ENCODE assay signal across 9 mouse cellular contexts in genomic region chr10:95394819-95395812, GRCm38 (mm10). TPM values are rescaled to one million over a fixed set of nuclear protein-coding genes. Genes with fewer than 3 reads are reported as not detected.
A peak's percentile ranks its signal among the peaks of the same experiment; 100 is the strongest.
DNase-seq lines count a peak whose midpoint lies in the region; ATAC-seq and TF ChIP-seq lines count a peak whose summit lies in the region.
"Had no signal": no experiment of that assay in that cellular context is flagged by ENCODE, and none has a peak within 500 bp of the region (broad histone marks: within the 10 kb centered on the region; RNA-seq: fewer than 3 reads in every experiment).

No protein-coding gene starts in this region.

- no peak for TF ChIP-seq POLR2A in small intestine, adult 2 months (IDR thresholded peaks at IDR 0.05; ENCODE audit: low read depth, low read length)

- WGBS in midbrain, embryonic 16.5 days = 56% methylated on average over 25 of the region's 25 CpGs
- 60% methylated on average over 25 of the region's 25 CpGs for WGBS in midbrain, embryonic 10.5 days
- WGBS in small intestine, adult 2 months = 21% methylated on average over 25 of the region's 25 CpGs
- WGBS in forebrain, embryonic 14.5 days = 62% methylated on average over 25 of the region's 25 CpGs

- no peak for ATAC-seq in midbrain, embryonic 16.5 days
- ATAC-seq in forebrain, embryonic 14.5 days = no peak

- TF ChIP-seq CTCF in small intestine, adult 2 months (IDR thresholded peaks at IDR 0.05; ENCODE audit: extremely low read depth, insufficient read length, insufficient replicate concordance, low read depth, low read length) = no peak

- peak; percentile 22 to 84 for DNase-seq in adrenal gland, adult (ENCODE audit: inconsistent age in 2 of 2, low spot score in 1 of 2)
- DNase-seq in adrenal gland, postnatal 14 days = no peak
- no peak for DNase-seq in midbrain, embryonic 10.5 days (ENCODE audit: low spot score)
- peak; percentile 12 to 34 for DNase-seq in kidney, postnatal 36 days
- no peak for DNase-seq in forebrain, embryonic 14.5 days (ENCODE audit: low spot score)
- DNase-seq in Muller cell, postnatal 12 days (ENCODE audit: inconsistent ontology term) = no peak
- DNase-seq: cerebellum, adult 11 months had no signal

- no peak overlapping the region for H3K27ac ChIP-seq in midbrain, embryonic 16.5 days (ENCODE audit: low read length)
- no peak overlapping the region for H3K27ac ChIP-seq in midbrain, embryonic 10.5 days (replicated peaks)
- peak overlapping the region; percentile 47 for H3K27ac ChIP-seq in small intestine, adult 2 months (ENCODE audit: insufficient read depth, low read depth, low read length)
- no peak overlapping the region for H3K27ac ChIP-seq in forebrain, embryonic 14.5 days (ENCODE audit: low read depth, low read length)

- H3K4me3 ChIP-seq in midbrain, embryonic 16.5 days (ENCODE audit: low read depth, low read length) = no peak overlapping the region
- H3K4me3 ChIP-seq in midbrain, embryonic 10.5 days = no peak overlapping the region
- H3K4me3 ChIP-seq in small intestine, adult 2 months (ENCODE audit: low read depth, low read length) = peak overlapping the region; percentile 58
- H3K4me3 ChIP-seq in forebrain, embryonic 14.5 days (ENCODE audit: low read depth, low read length) = no peak overlapping the region

- H3K9ac ChIP-seq in midbrain, embryonic 16.5 days (ENCODE audit: low read depth, low read length) = no peak overlapping the region
- H3K9ac ChIP-seq in forebrain, embryonic 14.5 days (ENCODE audit: low read length) = no peak overlapping the region

- no peaks in the 10 kb centered on the region for H3K27me3 ChIP-seq in midbrain, embryonic 16.5 days (ENCODE audit: control insufficient read depth, insufficient read depth, low read depth, low read length)
- H3K27me3 ChIP-seq in midbrain, embryonic 10.5 days (ENCODE audit: low read depth, poor library complexity, severe bottlenecking) = peaks cover 30% of the 10 kb centered on the region
- H3K27me3 ChIP-seq in small intestine, adult 2 months (ENCODE audit: control insufficient read depth, insufficient read depth, low read length) = no peaks in the 10 kb centered on the region
- no peaks in the 10 kb centered on the region for H3K27me3 ChIP-seq in forebrain, embryonic 14.5 days (replicated peaks; ENCODE audit: control insufficient read depth, insufficient read depth, low read length)

- no peaks in the 10 kb centered on the region for H3K36me3 ChIP-seq in midbrain, embryonic 16.5 days (ENCODE audit: control insufficient read depth, insufficient read depth, low read length)
- no peaks in the 10 kb centered on the region for H3K36me3 ChIP-seq in midbrain, embryonic 10.5 days
- no peaks in the 10 kb centered on the region for H3K36me3 ChIP-seq in small intestine, adult 2 months (ENCODE audit: control insufficient read depth, insufficient read depth, low read length)
- H3K36me3 ChIP-seq in forebrain, embryonic 14.5 days (ENCODE audit: control insufficient read depth, insufficient read depth, low read length) = no peaks in the 10 kb centered on the region

- no peaks in the 10 kb centered on the region for H3K9me3 ChIP-seq in midbrain, embryonic 16.5 days (replicated peaks; ENCODE audit: control insufficient read depth, low read length, poor library complexity, severe bottlenecking)
- H3K9me3 ChIP-seq in midbrain, embryonic 10.5 days (replicated peaks) = no peaks in the 10 kb centered on the region
- no peaks in the 10 kb centered on the region for H3K9me3 ChIP-seq in forebrain, embryonic 14.5 days (replicated peaks; ENCODE audit: control insufficient read depth, low read length)

- H3K4me2 ChIP-seq in midbrain, embryonic 16.5 days (ENCODE audit: low read length) = peak overlapping the region; percentile 20
- H3K4me2 ChIP-seq in forebrain, embryonic 14.5 days (ENCODE audit: low read length) = no peak overlapping the region

- H3K4me1 ChIP-seq in midbrain, embryonic 16.5 days (ENCODE audit: control insufficient read depth, insufficient read depth, low read length) = peaks cover 10% of the 10 kb centered on the region
- H3K4me1 ChIP-seq in midbrain, embryonic 10.5 days = peaks cover 25% of the 10 kb centered on the region
- H3K4me1 ChIP-seq in small intestine, adult 2 months (ENCODE audit: control insufficient read depth, insufficient read depth, insufficient read length, low read length) = peaks cover 5% of the 10 kb centered on the region
- peaks cover 4% of the 10 kb centered on the region for H3K4me1 ChIP-seq in forebrain, embryonic 14.5 days (ENCODE audit: control insufficient read depth, insufficient read depth, low read length)

RNA-seq across cellular contexts. Expression of gene Socs2, which starts 21.9 kb away (rescaled TPM):
- 18.2 and 24.5 TPM in 2 replicates for total RNA-seq in adrenal gland, postnatal 14 days (2021)
- polyA plus RNA-seq in midbrain, embryonic 16.5 days (2015; fragmentation: Nextera tagmentation; extraction: Ambion mirVana) = 122 and 131 TPM in 2 replicates
- 27.9 and 30.4 TPM in 2 replicates for polyA plus RNA-seq in midbrain, embryonic 10.5 days (2016; fragmentation: Nextera tagmentation; extraction: Ambion mirVana)
- 18.1 and 67.4 TPM in 2 replicates for polyA plus RNA-seq in small intestine, adult 2 months (2012; rRNA removed)
- 145 and 148 TPM in 2 replicates for polyA plus RNA-seq in forebrain, embryonic 14.5 days (2014; fragmentation: Nextera tagmentation; extraction: Ambion mirVana)

Comparison
In these comparisons a context has a peak if more than half of its experiments do, and no peak if none do; other contexts are left out.
1. DNase-seq: peak in adrenal gland, adult (2 of 2) and kidney, postnatal 36 days (2 of 2); none in adrenal gland, postnatal 14 days (single experiment), midbrain, embryonic 10.5 days (single experiment), forebrain, embryonic 14.5 days (single experiment) and Muller cell, postnatal 12 days (single experiment).